Mouse (Mus musculus) embryonic fibroblast, embryonic 13.5 days (primary cell): ENCODE data around the gene Tprkb.

Source experiments
- CTCF ChIP-seq: IDR thresholded peaks from 2 replicates; pipeline ENCODE4 v1.5.1; 2011; ENCODE audit warnings: mild to moderate bottlenecking, control low read depth, low read length, moderate library complexity, borderline replicate concordance; ENCODE audit not compliant: insufficient read depth
- POLR2A ChIP-seq: IDR thresholded peaks from 2 replicates; pipeline ENCODE4 v1.6.1; 2011; ENCODE audit warnings: low read depth, mild to moderate bottlenecking, control low read depth, low read length, moderate library complexity

GRCm38 (mm10) chr6:85934047-85934446, 22.4 kb downstream of the Tprkb start:
- TF ChIP-seq POLR2A: no peak
- TF ChIP-seq CTCF: no peak
